Mouse (Mus musculus): ENCODE measurements around the gene Riox2. TPM values are rescaled to one million over a fixed set of nuclear protein-coding genes. Genes with fewer than 3 reads are reported as not detected.

Riox2 gene
- total RNA-seq, 1 experiment from 2014 or later: 28.2 TPM

DNA sequence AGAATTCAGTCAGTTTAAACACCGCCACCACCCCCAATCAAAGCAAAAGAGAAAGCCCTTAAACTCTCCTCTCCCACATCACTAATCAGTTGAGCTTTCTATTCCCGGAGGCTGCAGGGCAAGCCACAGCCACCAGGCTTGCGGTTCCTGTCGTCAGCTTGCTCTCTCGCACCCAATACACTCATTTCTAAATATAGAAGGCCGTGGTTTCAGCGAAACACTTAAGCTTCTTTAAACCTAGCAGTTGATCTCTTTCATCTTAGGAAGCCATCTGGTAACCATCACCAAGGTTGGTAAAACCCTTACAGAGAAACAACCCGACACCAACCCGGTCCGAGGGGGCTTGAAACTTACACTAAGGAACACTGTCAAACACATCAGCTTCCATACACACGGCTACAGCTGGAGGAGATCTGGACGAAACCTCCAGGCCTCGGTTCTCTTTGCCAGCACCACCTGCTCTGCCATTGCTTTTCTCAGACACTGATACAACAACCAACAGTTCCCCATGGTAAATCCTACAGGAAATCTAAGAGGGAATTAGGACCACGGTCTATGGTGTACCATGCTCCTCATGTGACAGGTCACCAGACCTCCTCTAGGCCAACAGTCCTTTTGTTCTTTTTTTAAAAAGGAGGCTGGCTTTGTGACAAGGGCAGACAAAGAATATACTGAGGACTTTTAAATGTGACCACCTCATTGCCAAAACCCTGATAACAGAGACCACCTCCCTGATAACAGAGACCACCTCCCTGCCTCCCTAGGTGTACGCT is 46.1 kb downstream of the Riox2 start:
- no peak for DNase-seq

- DNase-seq: no peak
These were observed 50.3 kb downstream of the Riox2 start for GRCm38 (mm10) chr16:59521752-59522423.

DNA sequence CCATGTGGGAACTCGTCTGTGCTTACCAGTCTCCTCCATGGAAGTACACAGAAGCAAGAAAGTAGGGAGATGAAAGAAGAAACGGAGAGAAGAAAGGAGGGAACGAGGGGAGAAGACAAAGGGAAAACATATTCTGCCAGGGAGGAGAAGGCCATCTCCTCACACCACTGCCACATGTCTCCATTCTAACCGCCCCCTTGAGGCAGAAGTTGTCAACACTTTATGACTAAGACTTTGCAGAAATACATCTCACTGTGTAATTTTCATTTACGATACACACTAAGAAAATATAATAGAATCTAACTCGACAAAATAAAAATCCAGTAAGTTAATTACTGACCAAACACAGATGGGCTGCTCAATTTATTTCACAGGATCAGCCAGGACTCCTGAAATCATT is 55.4 kb downstream of the Riox2 start:
- no peak for DNase-seq

- no peak for DNase-seq
These were observed 58.0 kb downstream of the Riox2 start for GRCm38 (mm10) chr16:59529570-59529969.

DNA sequence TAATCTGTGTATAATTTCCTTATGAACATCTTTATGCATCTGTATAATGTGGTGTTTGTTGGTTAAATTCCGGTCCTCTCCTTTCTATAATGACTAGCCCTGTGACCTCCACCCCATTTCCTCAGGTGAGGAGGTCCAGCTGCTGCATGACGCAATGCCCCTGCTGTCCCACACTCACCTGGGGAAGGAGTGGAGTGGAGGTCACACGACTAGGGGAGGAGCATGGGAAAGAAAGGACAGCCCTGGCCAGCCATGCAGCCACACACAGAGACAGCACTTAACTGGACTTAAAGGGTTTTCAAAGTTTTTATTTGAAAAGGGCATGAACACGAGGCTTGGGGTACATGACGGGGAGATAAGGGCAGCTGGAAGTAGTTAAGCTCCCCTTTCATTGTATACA is 59.7 kb downstream of the Riox2 start:
- no peak for DNase-seq

GRCm38 (mm10) chr16:59532561-59532960 is 61.0 kb downstream of the Riox2 start:
- DNase-seq: no peak

DNA sequence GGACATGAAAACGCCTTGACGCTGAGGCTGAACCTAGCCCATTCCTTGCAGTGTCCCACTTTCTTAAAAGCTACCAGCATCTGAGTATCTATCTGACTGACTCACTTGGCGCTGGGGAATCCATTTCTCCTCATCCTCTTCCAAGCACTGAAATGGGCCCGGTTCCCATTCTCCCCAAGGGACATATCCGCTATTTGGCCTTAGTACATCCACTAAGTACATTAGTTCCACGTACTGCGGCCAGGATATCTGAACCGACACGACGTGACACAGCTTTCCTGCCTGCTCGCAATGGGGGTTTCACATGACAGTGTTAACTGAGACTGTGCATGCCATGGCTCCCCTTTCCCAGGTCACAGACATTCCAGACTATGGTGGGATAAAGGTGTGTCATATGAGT is 62.8 kb downstream of the Riox2 start:
- DNase-seq: no peak

GRCm38 (mm10) chr16:59535673-59536072 is 64.1 kb downstream of the Riox2 start:
- DNase-seq: no peak

GRCm38 (mm10) chr16:59540944-59541343 is 69.4 kb downstream of the Riox2 start:
- DNase-seq: no peak

- DNase-seq: no peak
These were observed 69.8 kb downstream of the Riox2 start for GRCm38 (mm10) chr16:59541382-59541781.

Other genes starting within 250 kb of the Riox2 start
- gene Olfr201, start 199.1 kb upstream of the Riox2 start, total RNA-seq (2021): not detected in 2 replicates
- not detected in 2 replicates for gene Olfr202, start 185.0 kb upstream of the Riox2 start, total RNA-seq (2021)
- not detected in 2 replicates for gene Olfr203, start 172.9 kb upstream of the Riox2 start, total RNA-seq (2021)
- not detected in 2 replicates for gene Olfr204, start 153.5 kb upstream of the Riox2 start, total RNA-seq (2021)
- gene Olfr205, start 140.6 kb upstream of the Riox2 start, total RNA-seq (2021): not detected in 2 replicates
- not detected in 2 replicates for gene Olfr206, start 122.5 kb upstream of the Riox2 start, total RNA-seq (2021)
- not detected in 2 replicates for gene Olfr209, start 107.8 kb upstream of the Riox2 start, total RNA-seq (2021)
- gene Gabrr3, start 64.4 kb upstream of the Riox2 start, total RNA-seq (2021): not detected in 2 replicates
- gene Crybg3, start 129.2 kb downstream of the Riox2 start, total RNA-seq (2021): 12.8 and 13.8 TPM in 2 replicates
- gene Arl6, start 167.6 kb downstream of the Riox2 start, total RNA-seq (2021): 5.8 and 7.9 TPM in 2 replicates

Measured in adrenal gland, postnatal 25 days (tissue).